Mouse (Mus musculus) lung, postnatal 0 days (tissue): ENCODE results near the gene Anxa11.

Source experiments
- CTCF ChIP-seq: IDR thresholded peaks from 2 replicates; pipeline ENCODE4 v1.5.1; 2016; ENCODE audit warnings: antibody characterized with exemption, mild to moderate bottlenecking
- EP300 ChIP-seq: IDR thresholded peaks from 2 replicates; pipeline ENCODE4 v1.6.1; 2016; ENCODE audit warnings: antibody characterized with exemption, mild to moderate bottlenecking, control low read depth

- TF ChIP-seq CTCF (no peak), EP300 (no peak)
Observed at GRCm38 (mm10) chr14:25845832-25846383, 4.0 kb downstream of the Anxa11 start.
